Mouse (Mus musculus): ENCODE data around the gene Gm13276. TPM values are rescaled to one million over a fixed set of nuclear protein-coding genes. Genes with fewer than 3 reads are reported as not detected.
"Not testable (repeated sequence)": the region's sequence is repeated elsewhere in the genome, so short reads cannot be mapped to it uniquely, and the experiment has no call there.

The Gm13276 gene
- polyA plus RNA-seq, 1 experiment from 2014 or later, result not detected

DNA sequence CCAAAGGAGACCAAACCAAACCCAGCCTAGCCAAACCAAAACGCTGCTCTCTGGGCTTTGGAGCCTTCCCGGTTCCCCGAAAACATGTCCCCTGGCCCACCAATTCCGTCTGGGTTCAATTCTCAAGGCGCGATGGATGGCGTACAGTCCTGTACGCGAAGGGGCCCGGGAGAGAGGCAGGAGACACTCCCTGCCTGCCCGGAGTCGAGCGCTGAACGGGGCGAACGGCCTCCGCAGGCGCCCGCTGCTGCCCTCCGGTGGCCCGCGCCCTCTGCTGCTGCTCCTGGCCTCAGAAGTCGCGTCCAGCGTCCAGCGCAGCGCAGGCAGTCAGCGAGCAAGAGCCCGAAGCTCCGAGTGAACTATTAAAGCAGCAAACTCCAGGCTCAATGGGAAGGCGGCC lies 3.2 kb upstream of the Gm13276 start:
- not testable (repeated sequence) for H3K4me3 ChIP-seq (ENCODE audit: low read depth, low read length); H3K27ac ChIP-seq (replicated peaks)

DNA sequence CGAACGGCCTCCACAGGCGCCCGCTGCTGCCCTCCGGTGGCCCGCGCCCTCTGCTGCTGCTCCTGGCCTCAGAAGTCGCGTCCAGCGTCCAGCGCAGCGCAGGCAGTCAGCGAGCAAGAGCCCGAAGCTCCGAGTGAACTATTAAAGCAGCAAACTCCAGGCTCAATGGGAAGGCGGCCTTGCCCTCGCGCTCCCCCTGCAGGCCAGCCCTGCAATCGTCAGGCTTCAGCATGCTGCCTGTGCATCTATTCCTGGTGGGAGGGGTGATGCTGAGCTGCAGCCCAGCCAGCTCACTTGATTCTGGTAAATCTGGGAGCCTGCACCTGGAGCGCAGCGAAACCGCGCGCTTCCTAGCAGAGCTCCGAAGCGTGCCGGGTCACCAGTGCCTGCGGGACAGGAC lies 2.9 kb downstream of the Gm13276 start, which contains the start of gene Gm13277:
Gene Gm13277 (plus strand): TSS at position 231 of the 400 bp plus-strand sequence.
- not testable (repeated sequence) for ATAC-seq (ENCODE audit: low FRiP score, low TSS enrichment); DNase-seq (ENCODE audit: low spot score); H3K27ac ChIP-seq (replicated peaks); H3K36me3 ChIP-seq (ENCODE audit: control insufficient read depth, insufficient read depth, low read length); H3K4me1 ChIP-seq (replicated peaks; ENCODE audit: control insufficient read depth, insufficient read depth); H3K9ac ChIP-seq (ENCODE audit: low read length); H3K4me3 ChIP-seq (ENCODE audit: low read depth, low read length); H3K9me3 ChIP-seq (ENCODE audit: control insufficient read depth, low read length); H3K27me3 ChIP-seq (ENCODE audit: control insufficient read depth, insufficient read depth, low read length); H3K4me2 ChIP-seq (replicated peaks; ENCODE audit: low read depth)
- peak; percentile 59 for TF ChIP-seq CTCF (IDR thresholded peaks at IDR 0.05; ENCODE audit: low read depth)
- 0% methylated on average over 1 of the region's 28 CpGs for WGBS

More for the DNA sequence above, 3.2 kb upstream of the Gm13276 start:
- DNase-seq (ENCODE audit: low spot score); H3K27me3 ChIP-seq (ENCODE audit: control insufficient read depth, insufficient read depth, low read length); H3K9ac ChIP-seq (ENCODE audit: low read length); H3K36me3 ChIP-seq (ENCODE audit: control insufficient read depth, insufficient read depth, low read length); H3K4me1 ChIP-seq (replicated peaks; ENCODE audit: control insufficient read depth, insufficient read depth); ATAC-seq (ENCODE audit: low FRiP score, low TSS enrichment); H3K9me3 ChIP-seq (ENCODE audit: control insufficient read depth, low read length): not testable (repeated sequence)
- WGBS, result no CpG with 5 or more reads among the region's 31 CpGs
- 0 out of 2 replicates have a peak overlapping the region, but pooled peaks have one; percentile 29 for H3K4me2 ChIP-seq (replicated peaks; ENCODE audit: low read depth)
- peak; percentile 36 for TF ChIP-seq CTCF (IDR thresholded peaks at IDR 0.05; ENCODE audit: low read depth)

- not testable (repeated sequence) for H3K27me3 ChIP-seq (ENCODE audit: control insufficient read depth, insufficient read depth, low read length); H3K27ac ChIP-seq (replicated peaks); H3K4me1 ChIP-seq (replicated peaks; ENCODE audit: control insufficient read depth, insufficient read depth); H3K4me2 ChIP-seq (replicated peaks; ENCODE audit: low read depth); ATAC-seq (ENCODE audit: low FRiP score, low TSS enrichment); DNase-seq (ENCODE audit: low spot score); H3K36me3 ChIP-seq (ENCODE audit: control insufficient read depth, insufficient read depth, low read length); H3K4me3 ChIP-seq (ENCODE audit: low read depth, low read length); H3K9me3 ChIP-seq (ENCODE audit: control insufficient read depth, low read length); H3K9ac ChIP-seq (ENCODE audit: low read length)
- WGBS, result no CpG with 5 or more reads among the region's 28 CpGs
These were observed 5.7 kb downstream of the Gm13276 start, which contains the start of gene Gm13278 for GRCm38 (mm10) chr4:88791250-88791649. Gene Gm13278 (plus strand): TSS chr4:88791550.

DNA sequence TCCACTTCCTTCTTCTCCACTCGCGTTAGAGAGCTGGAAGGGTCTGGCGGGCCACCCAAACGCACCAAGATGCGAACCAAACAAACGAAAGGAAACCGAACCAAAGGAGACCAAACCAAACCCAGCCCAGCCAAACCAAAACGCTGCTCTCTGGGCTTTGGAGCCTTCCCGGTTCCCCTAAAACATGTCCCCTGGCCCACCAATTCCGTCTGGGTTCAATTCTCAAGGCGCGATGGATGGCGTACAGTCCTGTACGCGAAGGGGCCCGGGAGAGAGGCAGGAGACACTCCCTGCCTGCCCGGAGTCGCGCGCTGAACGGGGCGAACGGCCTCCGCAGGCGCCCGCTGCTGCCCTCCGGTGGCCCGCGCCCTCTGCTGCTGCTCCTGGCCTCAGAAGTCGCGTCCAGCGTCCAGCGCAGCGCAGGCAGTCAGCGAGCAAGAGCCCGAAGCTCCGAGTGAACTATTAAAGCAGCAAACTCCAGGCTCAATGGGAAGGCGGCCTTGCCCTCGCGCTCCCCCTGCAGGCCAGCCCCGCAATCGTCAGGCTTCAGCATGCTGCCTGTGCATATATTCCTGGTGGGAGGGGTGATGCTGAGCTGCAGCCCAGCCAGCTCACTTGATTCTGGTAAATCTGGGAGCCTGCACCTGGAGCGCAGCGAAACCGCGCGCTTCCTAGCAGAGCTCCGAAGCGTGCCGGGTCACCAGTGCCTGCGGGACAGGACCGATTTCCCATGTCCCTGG lies 8.6 kb downstream of the Gm13276 start, which contains the start of gene Gm13275:
Gene Gm13275 (plus strand): TSS at position 552 of the 740 bp plus-strand sequence.
- ATAC-seq (ENCODE audit: low FRiP score, low TSS enrichment); H3K27ac ChIP-seq (replicated peaks); H3K27me3 ChIP-seq (ENCODE audit: control insufficient read depth, insufficient read depth, low read length); H3K4me1 ChIP-seq (replicated peaks; ENCODE audit: control insufficient read depth, insufficient read depth); H3K9ac ChIP-seq (ENCODE audit: low read length); H3K4me3 ChIP-seq (ENCODE audit: low read depth, low read length); DNase-seq (ENCODE audit: low spot score); H3K36me3 ChIP-seq (ENCODE audit: control insufficient read depth, insufficient read depth, low read length); H3K9me3 ChIP-seq (ENCODE audit: control insufficient read depth, low read length); H3K4me2 ChIP-seq (replicated peaks; ENCODE audit: low read depth): not testable (repeated sequence)
- TF ChIP-seq CTCF (IDR thresholded peaks at IDR 0.05; ENCODE audit: low read depth), result peak; percentile 47
- WGBS, result 0% methylated on average over 7 of the region's 52 CpGs

DNA sequence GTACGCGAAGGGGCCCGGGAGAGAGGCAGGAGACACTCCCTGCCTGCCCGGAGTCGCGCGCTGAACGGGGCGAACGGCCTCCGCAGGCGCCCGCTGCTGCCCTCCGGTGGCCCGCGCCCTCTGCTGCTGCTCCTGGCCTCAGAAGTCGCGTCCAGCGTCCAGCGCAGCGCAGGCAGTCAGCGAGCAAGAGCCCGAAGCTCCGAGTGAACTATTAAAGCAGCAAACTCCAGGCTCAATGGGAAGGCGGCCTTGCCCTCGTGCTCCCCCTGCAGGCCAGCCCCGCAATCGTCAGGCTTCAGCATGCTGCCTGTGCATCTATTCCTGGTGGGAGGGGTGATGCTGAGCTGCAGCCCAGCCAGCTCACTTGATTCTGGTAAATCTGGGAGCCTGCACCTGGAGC lies 11.6 kb downstream of the Gm13276 start, which contains the start of gene Gm13279:
Gene Gm13279 (plus strand): TSS at position 301 of the 400 bp plus-strand sequence.
- not testable (repeated sequence) for H3K36me3 ChIP-seq (ENCODE audit: control insufficient read depth, insufficient read depth, low read length); H3K9me3 ChIP-seq (ENCODE audit: control insufficient read depth, low read length); H3K4me1 ChIP-seq (replicated peaks; ENCODE audit: control insufficient read depth, insufficient read depth); H3K27ac ChIP-seq (replicated peaks); H3K4me3 ChIP-seq (ENCODE audit: low read depth, low read length); H3K27me3 ChIP-seq (ENCODE audit: control insufficient read depth, insufficient read depth, low read length); H3K9ac ChIP-seq (ENCODE audit: low read length); H3K4me2 ChIP-seq (replicated peaks; ENCODE audit: low read depth); DNase-seq (ENCODE audit: low spot score); ATAC-seq (ENCODE audit: low FRiP score, low TSS enrichment)
- no CpG with 5 or more reads among the region's 28 CpGs for WGBS

DNA sequence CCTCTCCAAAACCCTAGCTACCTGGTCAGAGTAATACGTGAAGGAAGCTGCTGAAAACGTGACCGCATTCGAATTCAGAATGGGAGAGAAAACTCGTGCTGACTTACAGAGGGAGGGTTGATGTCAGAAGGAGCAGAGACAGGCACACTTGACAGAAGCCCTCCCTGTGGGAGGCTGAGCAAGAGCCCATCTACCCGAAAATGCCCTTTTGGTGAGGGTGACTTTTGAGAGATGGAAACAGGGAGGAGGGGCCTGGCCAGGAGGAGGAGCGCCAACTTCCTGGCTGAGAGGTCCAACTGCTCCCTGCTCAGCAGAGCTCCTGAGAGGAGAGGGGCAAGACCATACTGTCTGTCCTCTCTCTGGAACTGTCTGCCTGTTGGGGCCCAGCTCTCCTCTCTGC lies 13.9 kb downstream of the Gm13276 start, which contains the start of gene Gm13285:
Gene Gm13285 (plus strand): TSS at position 301 of the 400 bp plus-strand sequence.
- WGBS, result 21% methylated on average over 2 of the region's 7 CpGs

DNA sequence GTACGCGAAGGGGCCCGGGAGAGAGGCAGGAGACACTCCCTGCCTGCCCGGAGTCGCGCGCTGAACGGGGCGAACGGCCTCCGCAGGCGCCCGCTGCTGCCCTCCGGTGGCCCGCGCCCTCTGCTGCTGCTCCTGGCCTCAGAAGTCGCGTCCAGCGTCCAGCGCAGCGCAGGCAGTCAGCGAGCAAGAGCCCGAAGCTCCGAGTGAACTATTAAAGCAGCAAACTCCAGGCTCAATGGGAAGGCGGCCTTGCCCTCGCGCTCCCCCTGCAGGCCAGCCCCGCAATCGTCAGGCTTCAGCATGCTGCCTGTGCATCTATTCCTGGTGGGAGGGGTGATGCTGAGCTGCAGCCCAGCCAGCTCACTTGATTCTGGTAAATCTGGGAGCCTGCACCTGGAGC lies 17.4 kb downstream of the Gm13276 start, which contains the start of gene Gm13287:
Gene Gm13287 (plus strand): TSS at position 301 of the 400 bp plus-strand sequence.
- DNase-seq (ENCODE audit: low spot score); H3K4me1 ChIP-seq (replicated peaks; ENCODE audit: control insufficient read depth, insufficient read depth); H3K4me2 ChIP-seq (replicated peaks; ENCODE audit: low read depth); H3K27ac ChIP-seq (replicated peaks); H3K36me3 ChIP-seq (ENCODE audit: control insufficient read depth, insufficient read depth, low read length); H3K9me3 ChIP-seq (ENCODE audit: control insufficient read depth, low read length); H3K9ac ChIP-seq (ENCODE audit: low read length); H3K4me3 ChIP-seq (ENCODE audit: low read depth, low read length); H3K27me3 ChIP-seq (ENCODE audit: control insufficient read depth, insufficient read depth, low read length); ATAC-seq (ENCODE audit: low FRiP score, low TSS enrichment): not testable (repeated sequence)
- WGBS, result no CpG with 5 or more reads among the region's 29 CpGs

More for the DNA sequence above, 13.9 kb downstream of the Gm13276 start, which contains the start of gene Gm13285:
- ATAC-seq (ENCODE audit: low FRiP score, low TSS enrichment); H3K9ac ChIP-seq (ENCODE audit: low read length); H3K4me2 ChIP-seq (replicated peaks; ENCODE audit: low read depth); H3K4me1 ChIP-seq (replicated peaks; ENCODE audit: control insufficient read depth, insufficient read depth); H3K27ac ChIP-seq (replicated peaks); DNase-seq (ENCODE audit: low spot score); H3K9me3 ChIP-seq (ENCODE audit: control insufficient read depth, low read length); H3K4me3 ChIP-seq (ENCODE audit: low read depth, low read length); H3K36me3 ChIP-seq (ENCODE audit: control insufficient read depth, insufficient read depth, low read length); H3K27me3 ChIP-seq (ENCODE audit: control insufficient read depth, insufficient read depth, low read length): not testable (repeated sequence)

DNA sequence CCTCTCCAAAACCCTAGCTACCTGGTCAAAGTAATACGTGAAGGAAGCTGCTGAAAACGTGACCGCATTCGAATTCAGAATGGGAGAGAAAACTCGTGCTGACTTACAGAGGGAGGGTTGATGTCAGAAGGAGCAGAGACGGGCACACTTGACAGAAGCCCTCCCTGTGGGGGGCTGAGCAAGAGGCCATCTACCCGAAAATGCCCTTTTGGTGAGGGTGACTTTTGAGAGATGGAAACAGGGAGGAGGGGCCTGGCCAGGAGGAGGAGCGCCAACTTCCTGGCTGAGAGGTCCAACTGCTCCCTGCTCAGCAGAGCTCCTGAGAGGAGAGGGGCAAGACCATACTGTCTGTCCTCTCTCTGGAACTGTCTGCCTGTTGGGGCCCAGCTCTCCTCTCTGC lies 19.7 kb downstream of the Gm13276 start, which contains the start of gene Gm13288:
Gene Gm13288 (plus strand): TSS at position 301 of the 400 bp plus-strand sequence.
- H3K4me1 ChIP-seq (replicated peaks; ENCODE audit: control insufficient read depth, insufficient read depth); DNase-seq (ENCODE audit: low spot score); H3K27ac ChIP-seq (replicated peaks); H3K36me3 ChIP-seq (ENCODE audit: control insufficient read depth, insufficient read depth, low read length); H3K9ac ChIP-seq (ENCODE audit: low read length); ATAC-seq (ENCODE audit: low FRiP score, low TSS enrichment); H3K27me3 ChIP-seq (ENCODE audit: control insufficient read depth, insufficient read depth, low read length); H3K4me3 ChIP-seq (ENCODE audit: low read depth, low read length); H3K4me2 ChIP-seq (replicated peaks; ENCODE audit: low read depth); H3K9me3 ChIP-seq (ENCODE audit: control insufficient read depth, low read length): not testable (repeated sequence)
- no CpG with 5 or more reads among the region's 8 CpGs for WGBS
